Mouse (Mus musculus) megakaryocyte, embryonic 14.5 days (primary cell): Measurements from ENCODE around the gene Gosr2.

ENCODE experiments used
- FLI1 ChIP-seq: IDR thresholded peaks from 2 replicates; pipeline ENCODE4 v1.6.1; 2012; ENCODE audit warnings: low read length, inconsistent platforms, mixed read lengths
- GATA1 ChIP-seq: IDR thresholded peaks from 3 replicates; pipeline ENCODE4 v1.6.1; 2012; ENCODE audit warnings: mixed read lengths, low read length, inconsistent platforms, borderline replicate concordance

GRCm38 (mm10) chr11:103688980-103689378 is 8.7 kb downstream of the Gosr2 start:
- TF ChIP-seq FLI1 (no peak), GATA1 (no peak)
